Mouse (Mus musculus) mouse trophoblast stem cell (cell line): ENCODE results near the gene Tirap.

Source experiments
- in situ Hi-C, 2 experiments: fragments of 300-500 bp; cut with MseI, MboI; formaldehyde crosslinking; loops; 2 replicates in 1 of 2; 3 replicates in 1 of 2; pipeline ENCODE4 v1.15.1; 2025

Gene Tirap

GRCm38 (mm10) chr9:35188700-35189099 lies 11.4 kb downstream of the Tirap start:
- in situ Hi-C loops, result no loop called here

DNA sequence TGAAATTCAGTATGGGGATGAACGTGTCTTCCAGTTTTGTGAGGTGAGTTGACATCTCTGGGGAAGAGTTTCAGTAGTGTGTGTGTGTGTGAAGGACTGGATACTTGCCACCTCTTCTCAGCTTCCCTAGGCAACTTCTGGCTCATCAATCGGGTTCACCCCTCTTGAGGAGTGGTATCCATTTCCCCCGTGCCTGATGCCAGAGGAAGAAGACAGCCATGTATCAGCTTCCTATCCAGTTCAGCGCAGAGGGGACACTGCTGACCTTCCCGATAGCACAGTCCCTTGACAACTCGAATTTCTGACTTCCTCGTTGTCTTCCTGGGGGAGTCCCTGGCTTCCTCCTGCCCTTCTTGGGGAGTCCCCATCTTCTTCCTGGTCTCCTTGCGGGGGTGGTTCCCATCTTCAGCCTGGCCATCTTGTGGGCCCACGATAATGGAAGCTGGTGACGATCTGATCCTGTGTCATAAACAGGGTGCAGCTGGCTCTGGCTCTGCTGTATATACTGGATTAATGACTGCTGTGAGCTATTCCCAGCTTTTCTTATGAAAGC lies 12.7 kb downstream of the Tirap start:
- in situ Hi-C loops, result no loop called here

- in situ Hi-C loops, result no loop called here
Measured at GRCm38 (mm10) chr9:35186430-35186829, 13.7 kb downstream of the Tirap start.

DNA sequence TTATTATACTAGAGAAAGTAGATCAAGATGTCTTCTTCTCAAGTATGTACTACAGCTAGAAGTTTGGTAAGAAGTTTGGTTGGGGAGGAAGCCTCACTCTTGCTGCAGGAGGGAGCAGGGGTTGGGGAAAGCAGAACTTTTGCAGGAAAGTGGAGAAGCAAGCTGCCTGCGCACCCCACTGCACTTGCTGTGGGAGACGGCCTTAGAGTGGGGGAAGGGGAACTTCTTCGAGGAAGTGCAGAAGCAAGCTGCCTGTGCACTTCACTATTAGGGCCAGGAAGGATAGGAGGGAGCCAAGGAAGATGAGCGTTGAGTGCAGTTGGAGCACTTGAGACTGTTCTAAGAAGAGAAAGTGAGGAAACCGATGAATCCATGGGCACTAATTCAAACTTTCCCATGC lies 16.7 kb downstream of the Tirap start:
- in situ Hi-C loops, result no loop called here

DNA sequence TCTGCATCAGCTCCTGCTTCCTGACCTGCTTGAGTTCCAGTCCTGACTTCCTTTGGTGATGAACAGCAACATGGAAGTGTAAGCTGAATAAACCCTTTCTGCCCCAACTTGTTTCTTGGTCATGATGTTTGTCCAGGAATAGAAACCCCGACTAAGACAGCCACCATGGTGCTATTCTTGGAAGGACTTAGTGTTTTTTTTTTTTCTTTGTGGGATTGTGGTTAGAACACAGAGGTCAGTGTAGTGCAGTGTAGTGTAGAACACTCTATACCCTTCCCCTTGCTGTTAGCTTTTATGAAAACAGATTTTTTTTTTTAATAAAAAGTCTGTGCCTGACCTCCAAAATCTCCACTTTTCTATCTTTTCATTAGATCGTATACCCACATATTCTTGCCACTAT lies 17.3 kb downstream of the Tirap start:
- in situ Hi-C loops, result no loop called here

DNA sequence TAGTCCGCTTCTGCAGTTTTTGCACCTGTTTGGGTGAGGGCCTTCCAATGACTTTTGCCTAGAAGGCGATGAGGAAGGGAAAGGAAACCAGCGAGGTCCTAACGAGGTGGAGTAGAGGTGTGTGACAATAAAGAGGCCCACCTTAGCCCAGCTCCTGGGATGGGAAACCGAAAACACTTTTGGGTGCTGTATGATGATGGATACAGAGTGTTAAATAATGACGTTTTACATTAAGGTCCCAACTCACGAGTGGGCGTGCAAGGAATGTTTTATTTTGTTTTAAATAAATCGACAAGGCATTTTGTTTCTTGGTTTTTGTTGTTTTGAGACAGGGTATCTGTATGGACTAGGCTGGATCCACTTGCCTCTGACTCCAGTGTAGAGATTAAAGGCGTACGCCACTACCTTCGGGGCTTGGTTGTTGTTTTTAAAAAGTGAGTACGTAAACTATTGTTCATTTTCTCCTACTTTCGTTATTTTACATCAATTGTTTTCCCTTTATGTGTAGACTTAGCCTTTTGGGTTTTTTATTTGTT lies 23.9 kb downstream of the Tirap start:
- in situ Hi-C loops, result no loop called here

- in situ Hi-C loops, result no loop called here
Measured at GRCm38 (mm10) chr9:35175251-35176123, 24.6 kb downstream of the Tirap start, which contains the start of gene Dcps. Gene Dcps, minus strand, starts transcription at chr9:35176061.

GRCm38 (mm10) chr9:35173331-35173730 lies 26.8 kb downstream of the Tirap start:
- in situ Hi-C loops, result loop anchor here (25.0 kb wide), 3 partner anchors 311 to 661 kb away; no protein-coding TSS in a partner anchor

GRCm38 (mm10) chr9:35170071-35170470 lies 30.0 kb downstream of the Tirap start:
- in situ Hi-C loops, result loop anchor here (25.0 kb wide), 3 partner anchors 308 to 658 kb away; no protein-coding TSS in a partner anchor

GRCm38 (mm10) chr9:35166798-35167635 lies 33.1 kb downstream of the Tirap start:
- in situ Hi-C loops, result loop anchor here (25.0 kb wide), 3 partner anchors 305 to 655 kb away; no protein-coding TSS in a partner anchor

DNA sequence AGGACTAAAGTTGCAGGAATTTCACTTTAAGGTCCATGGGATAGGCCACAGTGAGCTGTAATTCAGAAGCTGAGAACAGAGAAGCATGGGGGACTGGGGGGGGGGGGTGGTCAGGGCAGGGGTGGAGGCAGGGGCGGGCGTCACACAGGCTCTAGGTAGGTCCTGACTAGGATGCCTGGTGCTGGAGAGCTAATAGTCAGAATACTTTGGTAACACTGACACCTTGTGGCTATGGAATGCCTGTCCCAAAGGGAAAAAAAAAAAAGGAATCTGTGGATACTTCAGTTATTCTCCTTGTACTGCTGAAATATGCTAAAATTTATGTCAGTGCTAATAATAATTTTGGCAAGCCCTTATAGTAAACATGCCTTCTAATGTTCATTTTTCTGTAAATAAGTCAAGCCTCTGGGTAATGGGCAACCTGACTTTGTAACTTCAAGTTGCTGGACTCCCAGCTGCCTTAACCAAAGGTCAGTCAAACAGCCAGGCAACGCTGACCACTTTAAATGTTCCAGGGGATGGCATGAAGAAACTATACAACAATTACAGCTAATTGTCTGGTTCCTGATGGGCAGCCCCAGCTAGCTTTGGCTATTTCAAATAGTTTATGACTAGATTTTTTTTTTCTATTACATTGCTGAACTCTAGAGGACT lies 33.8 kb downstream of the Tirap start:
- in situ Hi-C loops, result loop anchor here (25.0 kb wide), 3 partner anchors 304 to 654 kb away; no protein-coding TSS in a partner anchor

- in situ Hi-C loops, result loop anchor here (25.0 kb wide), 3 partner anchors 302 to 652 kb away; no protein-coding TSS in a partner anchor
Measured at GRCm38 (mm10) chr9:35164142-35164874, 35.8 kb downstream of the Tirap start.

GRCm38 (mm10) chr9:35163011-35163690 lies 36.9 kb downstream of the Tirap start:
- in situ Hi-C loops, result loop anchor here (25.0 kb wide), 3 partner anchors 301 to 651 kb away; no protein-coding TSS in a partner anchor

DNA sequence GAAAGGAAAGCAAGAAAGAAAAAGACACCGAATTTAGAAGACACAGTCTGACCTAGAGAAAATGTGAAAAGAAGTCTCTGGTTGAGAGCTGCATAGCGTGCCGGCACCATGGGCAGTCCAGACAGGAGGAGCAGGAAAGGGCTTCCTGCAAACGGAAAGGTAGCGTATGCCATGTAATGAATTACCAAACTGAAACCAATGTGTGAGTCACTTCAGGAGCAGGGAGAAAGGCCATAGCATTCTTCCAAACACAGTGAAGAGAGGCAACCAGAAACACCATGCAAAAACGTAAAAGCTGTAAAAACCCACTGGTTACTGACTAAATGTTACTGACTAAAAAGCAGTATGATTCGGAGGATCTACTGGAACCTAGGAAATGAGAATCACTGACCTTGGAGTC lies 38.4 kb downstream of the Tirap start:
- in situ Hi-C loops, result loop anchor here (25.0 kb wide), 3 partner anchors 299 to 649 kb away; no protein-coding TSS in a partner anchor

DNA sequence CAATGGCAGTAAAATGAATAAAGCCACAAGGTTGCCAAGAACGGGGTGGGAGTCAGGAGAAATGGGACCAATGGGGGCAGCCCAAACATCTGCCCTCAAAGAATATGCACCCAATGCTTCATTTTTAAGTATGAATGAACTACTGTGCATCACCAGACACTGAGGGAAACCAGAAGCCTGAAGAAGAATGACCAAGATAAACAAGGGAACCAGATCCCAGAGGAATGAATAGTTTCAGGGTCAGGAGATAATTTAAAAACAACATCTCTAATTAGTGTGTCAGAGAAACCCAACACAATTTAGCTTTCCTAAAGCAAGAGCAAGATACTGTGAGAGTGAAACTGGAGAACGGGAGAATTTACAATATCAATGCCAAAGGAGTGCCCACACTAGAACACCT lies 39.4 kb downstream of the Tirap start:
- in situ Hi-C loops, result loop anchor here (25.0 kb wide), 3 partner anchors 298 to 648 kb away; no protein-coding TSS in a partner anchor

DNA sequence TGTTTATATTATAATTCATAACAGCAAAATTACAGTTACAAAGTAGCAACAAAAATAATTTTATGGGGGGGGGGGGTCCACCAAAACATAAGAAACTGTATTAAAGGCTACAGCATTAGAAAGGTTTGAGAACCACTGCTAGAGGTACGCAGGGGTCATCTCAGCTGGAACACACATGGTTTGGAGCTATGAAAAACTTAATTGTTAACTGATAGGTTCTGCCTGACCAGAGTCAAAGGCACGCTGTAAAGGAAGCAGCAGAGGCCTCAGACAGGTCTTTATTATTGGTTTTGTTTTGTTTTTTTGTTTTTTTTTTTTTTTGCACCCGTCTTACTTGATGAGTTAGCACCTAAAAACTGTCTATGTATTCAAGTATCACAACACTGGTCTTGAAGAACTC lies 41.6 kb downstream of the Tirap start:
- in situ Hi-C loops, result loop anchor here (25.0 kb wide), 3 partner anchors 296 to 646 kb away; no protein-coding TSS in a partner anchor

DNA sequence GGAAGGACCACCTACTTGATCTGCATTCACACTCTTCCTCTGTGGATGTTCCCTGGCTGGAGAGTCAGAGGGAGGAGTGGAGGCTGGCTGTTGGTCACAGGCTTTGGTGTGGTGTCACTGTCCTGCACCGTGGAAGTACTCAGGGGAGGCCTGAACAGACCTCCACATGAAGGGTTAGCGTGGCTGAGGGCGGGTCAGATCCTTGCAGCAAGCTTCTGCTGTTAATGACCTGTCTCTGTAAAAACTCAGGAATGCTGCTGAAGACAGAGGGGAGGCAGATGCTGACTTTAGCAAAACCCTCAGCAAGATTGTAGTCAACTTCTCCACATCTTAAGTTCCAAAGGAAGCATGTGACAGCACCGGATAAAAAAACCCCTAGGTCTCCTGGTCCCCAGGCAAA lies 43.2 kb downstream of the Tirap start:
- in situ Hi-C loops, result loop anchor here (25.0 kb wide), 3 partner anchors 295 to 645 kb away; no protein-coding TSS in a partner anchor

GRCm38 (mm10) chr9:35156002-35156710 lies 43.9 kb downstream of the Tirap start:
- in situ Hi-C loops, result loop anchor here (25.0 kb wide), 3 partner anchors 294 to 644 kb away; no protein-coding TSS in a partner anchor
